Mouse (Mus musculus) T-helper 17 cell (primary cell): ENCODE measurements around the gene Arl6ip5.

ENCODE experiments used
- in situ Hi-C, 2 experiments: fragments of 300-600 bp; cut with MboI, MseI; formaldehyde crosslinking; loops; 1 replicate in 1 of 2; 2 replicates in 1 of 2; pipeline ENCODE4 v1.15.1; 2025; ENCODE audit warnings: high pct_unique_total_duplicates in 2 of 2

The Arl6ip5 gene

GRCm38 (mm10) chr6:97266661-97267060 is 56.2 kb downstream of the Arl6ip5 start:
- in situ Hi-C loops, result loop anchor here (5.0 to 25.0 kb wide), 3 partner anchors 251 to 471 kb away; no protein-coding TSS in a partner anchor

- in situ Hi-C loops, result loop anchor here (5.0 to 25.0 kb wide), 3 partner anchors 250 to 470 kb away; no protein-coding TSS in a partner anchor
These were observed 56.6 kb downstream of the Arl6ip5 start for GRCm38 (mm10) chr6:97267132-97267531.

GRCm38 (mm10) chr6:97269596-97269995 is 59.1 kb downstream of the Arl6ip5 start:
- in situ Hi-C loops, result loop anchor here (5.0 to 25.0 kb wide), 3 partner anchors 248 to 468 kb away; no protein-coding TSS in a partner anchor

GRCm38 (mm10) chr6:97272349-97272748 is 61.9 kb downstream of the Arl6ip5 start:
- in situ Hi-C loops, result loop anchor here (25.0 kb wide), 2 partner anchors 435 to 465 kb away; no protein-coding TSS in a partner anchor

- in situ Hi-C loops, result loop anchor here (25.0 kb wide), 2 partner anchors 436 to 464 kb away; no protein-coding TSS in a partner anchor
These were observed 62.7 kb downstream of the Arl6ip5 start for GRCm38 (mm10) chr6:97273058-97273710.

GRCm38 (mm10) chr6:97273777-97274176 is 63.3 kb downstream of the Arl6ip5 start:
- in situ Hi-C loops, result loop anchor here (25.0 kb wide), 2 partner anchors 436 to 464 kb away; no protein-coding TSS in a partner anchor

- in situ Hi-C loops, result loop anchor here in 1 of 2 experiments (5.0 kb wide), 2 partner anchors 47 to 142 kb away; no protein-coding TSS in a partner anchor
These were observed 65.3 kb downstream of the Arl6ip5 start for GRCm38 (mm10) chr6:97275760-97276159.

GRCm38 (mm10) chr6:97276366-97276765 is 65.9 kb downstream of the Arl6ip5 start:
- in situ Hi-C loops, result loop anchor here in 1 of 2 experiments (5.0 kb wide), 2 partner anchors 46 to 141 kb away; no protein-coding TSS in a partner anchor

GRCm38 (mm10) chr6:97276890-97277497 is 66.5 kb downstream of the Arl6ip5 start:
- in situ Hi-C loops, result loop anchor here in 1 of 2 experiments (5.0 kb wide), 2 partner anchors 45 to 140 kb away; no protein-coding TSS in a partner anchor

- in situ Hi-C loops, result loop anchor here in 1 of 2 experiments (5.0 kb wide), 2 partner anchors 44 to 139 kb away; no protein-coding TSS in a partner anchor
These were observed 67.7 kb downstream of the Arl6ip5 start for GRCm38 (mm10) chr6:97278014-97278787.

- in situ Hi-C loops, result loop anchor here in 1 of 2 experiments (5.0 kb wide), 2 partner anchors 43 to 138 kb away; no protein-coding TSS in a partner anchor
These were observed 68.4 kb downstream of the Arl6ip5 start for GRCm38 (mm10) chr6:97278878-97279277.
